Mouse (Mus musculus) stomach, postnatal 0 days (tissue): ENCODE data around the gene R3hdm4.

Source experiments
- CTCF ChIP-seq: IDR thresholded peaks from 2 replicates; pipeline ENCODE4 v1.5.1; 2016; ENCODE audit warnings: antibody characterized with exemption, low read depth, mild to moderate bottlenecking, moderate library complexity
- EP300 ChIP-seq: optimal IDR thresholded peaks from 2 replicates; pipeline ENCODE3; 2016; ENCODE audit warnings: antibody characterized with exemption

DNA sequence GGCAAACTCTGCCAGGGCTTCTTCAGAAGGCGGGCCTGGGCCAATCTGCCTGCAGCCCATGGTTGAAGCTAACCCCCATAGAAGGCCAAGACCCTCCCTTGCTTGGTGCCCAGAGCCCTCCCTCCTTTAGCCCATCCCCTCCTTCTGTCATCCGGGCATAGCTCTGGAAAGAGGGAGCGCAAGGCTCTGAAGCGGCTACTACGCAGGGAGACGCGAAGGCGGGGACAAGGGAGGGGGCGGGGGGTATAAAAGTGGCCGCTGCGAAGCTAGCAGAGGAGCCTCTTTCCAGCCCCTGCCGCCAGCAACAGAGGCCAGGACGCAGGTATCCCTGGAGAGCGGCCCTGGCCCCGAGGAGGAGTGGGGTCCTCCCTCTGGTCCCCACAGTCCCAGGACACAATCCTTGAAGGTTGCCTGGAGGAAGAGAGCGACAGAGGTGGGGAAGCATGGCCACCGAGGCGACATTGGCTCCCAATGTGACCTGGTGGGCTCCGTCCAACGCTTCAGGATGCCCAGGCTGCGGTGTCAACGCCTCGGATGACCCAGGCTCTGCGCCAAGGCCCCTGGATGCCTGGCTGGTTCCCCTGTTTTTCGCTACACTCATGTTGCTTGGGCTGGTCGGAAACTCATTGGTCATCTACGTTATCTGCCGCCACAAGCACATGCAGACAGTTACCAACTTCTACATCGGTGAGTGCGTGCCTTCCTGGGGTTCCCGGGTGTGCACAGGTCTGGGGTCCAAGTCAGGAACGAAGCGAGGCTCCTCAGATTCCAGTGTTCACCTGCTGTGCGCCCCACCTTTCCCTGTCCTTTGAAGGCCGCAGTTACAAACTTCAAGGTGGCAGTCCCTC, 2.6 kb downstream of the R3hdm4 start:
- TF ChIP-seq CTCF = no peak
- no peak for TF ChIP-seq EP300
